Mouse (Mus musculus) liver, adult 2 months (tissue): ENCODE measurements around the gene Abraxas1.

ENCODE experiments used
- CTCF ChIP-seq: fragments of 200-500 bp; IDR thresholded peaks from 2 replicates; pipeline ENCODE4 v1.5.1; 2011; ENCODE audit warnings: low read depth, low read length, control low read depth
- POLR2A ChIP-seq: fragments of 200-500 bp; IDR thresholded peaks from 2 replicates; pipeline ENCODE4 v1.6.1; 2011; ENCODE audit warnings: low read length, control low read depth; ENCODE audit not compliant: insufficient read depth; ENCODE audit errors: extremely low read depth

DNA sequence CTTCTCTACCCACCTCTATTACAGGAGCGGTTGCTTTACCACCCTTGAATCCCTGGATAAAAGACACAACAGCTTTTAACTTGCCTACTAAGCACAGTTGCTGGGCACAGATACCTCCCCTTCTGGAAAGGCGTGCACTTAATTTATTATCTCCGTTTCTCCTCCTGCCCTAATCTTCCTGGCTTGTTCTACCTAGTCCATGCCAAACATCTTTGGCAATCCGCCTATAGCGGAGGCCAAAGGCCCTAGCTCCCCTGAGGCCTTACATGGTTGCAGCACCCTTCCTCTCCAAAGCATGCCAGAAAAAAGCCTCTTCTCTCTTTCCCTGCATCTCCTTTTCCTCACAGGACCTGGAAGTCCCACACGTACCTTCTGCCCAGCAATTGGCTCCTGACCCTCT lies 43.7 kb upstream of the Abraxas1 start:
- no peak for TF ChIP-seq CTCF
- no peak for TF ChIP-seq POLR2A
